Mouse (Mus musculus) testis, postnatal 10 days (tissue): ENCODE results near the gene Tmem214.

ENCODE experiments used
- DNase-seq: peaks from one replicate; pipeline ENCODE4 v3.0.0; 2021; ENCODE audit warnings: low spot score

Tmem214 gene

GRCm38 (mm10) chr5:30867712-30868111 lies at the start of gene Tmem214:
Gene Tmem214, plus strand, starts transcription at chr5:30868012.
- DNase-seq, result no peak

- DNase-seq, result no peak
Measured at GRCm38 (mm10) chr5:30818758-30819309, 49.0 kb upstream of the Tmem214 start.

GRCm38 (mm10) chr5:30822689-30823088 lies 45.1 kb upstream of the Tmem214 start:
- no peak for DNase-seq

- no peak for DNase-seq
Measured at GRCm38 (mm10) chr5:30823091-30823490, 44.7 kb upstream of the Tmem214 start.

GRCm38 (mm10) chr5:30824124-30824988 lies 43.5 kb upstream of the Tmem214 start:
- DNase-seq, result no peak

- DNase-seq, result no peak
Measured at GRCm38 (mm10) chr5:30825166-30825565, 42.6 kb upstream of the Tmem214 start.

GRCm38 (mm10) chr5:30825821-30826220 lies 42.0 kb upstream of the Tmem214 start:
- no peak for DNase-seq

GRCm38 (mm10) chr5:30833416-30833815 lies 34.4 kb upstream of the Tmem214 start:
- DNase-seq, result no peak

GRCm38 (mm10) chr5:30839731-30840130 lies 28.1 kb upstream of the Tmem214 start:
- DNase-seq, result no peak

- DNase-seq, result no peak
Measured at GRCm38 (mm10) chr5:30841896-30842295, 25.9 kb upstream of the Tmem214 start.

- DNase-seq, result no peak
Measured at GRCm38 (mm10) chr5:30849891-30850555, 17.8 kb upstream of the Tmem214 start.

- no peak for DNase-seq
Measured at GRCm38 (mm10) chr5:30850556-30850925, 17.3 kb upstream of the Tmem214 start.

- DNase-seq, result no peak
Measured at GRCm38 (mm10) chr5:30853522-30853921, 14.3 kb upstream of the Tmem214 start.

- DNase-seq, result no peak
Measured at GRCm38 (mm10) chr5:30855674-30856073, 12.1 kb upstream of the Tmem214 start.

- no peak for DNase-seq
Measured at GRCm38 (mm10) chr5:30856124-30856523, 11.7 kb upstream of the Tmem214 start.

GRCm38 (mm10) chr5:30863852-30864251 lies 4.0 kb upstream of the Tmem214 start:
- no peak for DNase-seq

- no peak for DNase-seq
Measured at GRCm38 (mm10) chr5:30864322-30864721, 3.5 kb upstream of the Tmem214 start.

- DNase-seq, result no peak
Measured at GRCm38 (mm10) chr5:30866871-30867270, 941 bp upstream of the Tmem214 start.

GRCm38 (mm10) chr5:30868981-30869380 lies 1.2 kb downstream of the Tmem214 start:
- DNase-seq, result no peak

- peak; percentile 95 for DNase-seq
Measured at GRCm38 (mm10) chr5:30869405-30870130, 1.8 kb downstream of the Tmem214 start.

- no peak for DNase-seq
Measured at GRCm38 (mm10) chr5:30870131-30870406, 2.3 kb downstream of the Tmem214 start.

- no peak for DNase-seq
Measured at GRCm38 (mm10) chr5:30872574-30872973, 4.8 kb downstream of the Tmem214 start.

- DNase-seq, result no peak
Measured at GRCm38 (mm10) chr5:30874365-30874764, 6.6 kb downstream of the Tmem214 start.
